Mouse (Mus musculus) ES-E14 (cell line): ENCODE results near the gene Slc25a13. TPM values are rescaled to one million over a fixed set of nuclear protein-coding genes. Genes with fewer than 3 reads are reported as not detected.

Experiments
- DNase-seq: peaks from one replicate; pipeline ENCODE4 v3.0.0-alpha.2; 2013; ENCODE audit warnings: low read depth, low spot score
- H3K27ac ChIP-seq: 2 replicates; pipeline ENCODE4 v1.5.1; 2012; ENCODE audit warnings: low read depth, mild to moderate bottlenecking, low read length, moderate library complexity, mixed read lengths; ENCODE audit not compliant: poor library complexity, insufficient read depth, severe bottlenecking
- H3K36me3 ChIP-seq: 2 replicates; pipeline ENCODE4 v1.6.1; 2012; ENCODE audit warnings: mild to moderate bottlenecking, low read length, moderate library complexity, mixed read lengths; ENCODE audit not compliant: control insufficient read depth, poor library complexity, insufficient read depth, severe bottlenecking
- H3K4me1 ChIP-seq, 2 experiments: fragments of 150-350 bp in 1 of 2; sonication (generic) in 1 of 2; 2 replicates each; pipeline ENCODE4 v1.6.1; 2012; ENCODE audit warnings: low read length in 2 of 2, mild to moderate bottlenecking in 1 of 2, mixed read lengths in 1 of 2; ENCODE audit not compliant: control insufficient read depth in 2 of 2, insufficient read depth in 2 of 2, poor library complexity in 1 of 2
- H3K4me3 ChIP-seq, 2 experiments: fragments of 150-350 bp in 1 of 2; sonication (generic) in 1 of 2; 2 replicates each; pipeline ENCODE4 v1.5.1; 2012; ENCODE audit warnings: low read length in 2 of 2, low read depth in 1 of 2, mild to moderate bottlenecking in 1 of 2, mixed read lengths in 1 of 2; ENCODE audit not compliant: insufficient read depth in 1 of 2, poor library complexity in 1 of 2, severe bottlenecking in 1 of 2
- H3K9ac ChIP-seq: 2 replicates; pipeline ENCODE4 v1.6.1; 2012; ENCODE audit warnings: low read depth, mild to moderate bottlenecking, low read length, mixed read lengths; ENCODE audit not compliant: poor library complexity, insufficient read depth, severe bottlenecking
- H3K9me3 ChIP-seq: fragments of 150-350 bp; sonication (generic); 2 replicates; pipeline ENCODE4 v1.6.1; 2012; ENCODE audit warnings: low read depth, mild to moderate bottlenecking, low read length; ENCODE audit not compliant: control insufficient read depth, insufficient read depth
- CHD2 ChIP-seq: IDR thresholded peaks from 2 replicates; pipeline ENCODE4 v1.6.1; 2014; ENCODE audit warnings: mild to moderate bottlenecking, low read depth, low read length, inconsistent platforms
- HCFC1 ChIP-seq: IDR thresholded peaks from 2 replicates; pipeline ENCODE4 v1.6.1; 2012; ENCODE audit warnings: low read length, inconsistent platforms, borderline replicate concordance; ENCODE audit not compliant: insufficient read depth
- MAFK ChIP-seq: IDR thresholded peaks from 2 replicates; pipeline ENCODE4 v1.6.1; 2014; ENCODE audit warnings: mild to moderate bottlenecking, low read depth, low read length, inconsistent platforms; ENCODE audit not compliant: insufficient read depth
- ZNF384 ChIP-seq: IDR thresholded peaks from 2 replicates; pipeline ENCODE4 v1.6.1; 2012; ENCODE audit warnings: low read depth, low read length, inconsistent platforms
- in situ Hi-C, 2 experiments: fragments of 600-800 bp; cut with MboI; formaldehyde crosslinking; loops; one replicate each; pipeline ENCODE4 v1.15.1; 2025; ENCODE audit warnings: low sequenced_read_pairs in 2 of 2, inconsistent platforms in 1 of 2; ENCODE audit not compliant: unreplicated experiment in 2 of 2
- total RNA-seq: library from RNA; depleted of rRNA; stranded (reverse); fragments of 300-350 nt; gene quantifications from 2 replicates; pipeline ENCODE4 v1.2.3, GENCODE M21; 2012

Slc25a13 gene
- total RNA-seq, 1 experiment = 53.5 TPM

- Histone ChIP-seq H3K9me3 (no peaks in the 10 kb centered on the region), H3K4me3 (no peak overlapping the region), H3K36me3 (no peaks in the 10 kb centered on the region), H3K4me1 (no peaks in the 10 kb centered on the region), H3K9ac (no peak overlapping the region), H3K27ac (no peak overlapping the region)
- TF ChIP-seq ZNF384 = peak; percentile 64; the same call in 1 of the 2 replicates
- no peak for TF ChIP-seq MAFK
- no peak for DNase-seq
- in situ Hi-C loops = no loop called here
These were observed 224.9 kb downstream of the Slc25a13 start for GRCm38 (mm10) chr6:5991817-5992755.

DNA sequence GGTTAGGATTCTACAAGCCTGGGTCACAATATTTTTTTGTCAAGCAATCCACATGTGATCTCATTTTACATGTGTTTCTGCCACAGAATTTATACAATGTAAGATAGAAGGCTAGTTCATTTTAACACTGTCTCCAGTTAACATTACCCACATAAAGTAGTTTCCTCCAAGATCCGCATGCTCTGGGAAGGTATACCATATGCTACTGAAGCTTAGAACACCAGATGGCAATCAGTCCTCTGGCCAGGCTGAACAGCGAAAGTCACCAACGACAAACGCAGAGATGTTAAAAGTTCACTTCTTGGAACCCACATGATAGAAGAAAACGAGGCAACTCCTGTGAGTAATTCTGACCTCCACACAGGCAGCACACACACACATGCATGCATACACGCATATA, 225.7 kb downstream of the Slc25a13 start:
- DNase-seq = no peak
- H3K4me3 ChIP-seq = no peak overlapping the region
- TF ChIP-seq CHD2 (no peak), MAFK (no peak), HCFC1 (no peak)
- no peaks in the 10 kb centered on the region for H3K9me3 ChIP-seq
- in situ Hi-C loops = no loop called here
- no peaks in the 10 kb centered on the region for H3K4me1 ChIP-seq
- no peak overlapping the region for H3K27ac ChIP-seq
- no peaks in the 10 kb centered on the region for H3K36me3 ChIP-seq
- no peak overlapping the region for H3K9ac ChIP-seq
